Mouse (Mus musculus): ENCODE data around the gene Lrrc75a. TPM values are rescaled to one million over a fixed set of nuclear protein-coding genes. Genes with fewer than 3 reads are reported as not detected.

Gene Lrrc75a
- polyA plus RNA-seq, 1 experiment from 2014 or later = 14.6 TPM

DNA sequence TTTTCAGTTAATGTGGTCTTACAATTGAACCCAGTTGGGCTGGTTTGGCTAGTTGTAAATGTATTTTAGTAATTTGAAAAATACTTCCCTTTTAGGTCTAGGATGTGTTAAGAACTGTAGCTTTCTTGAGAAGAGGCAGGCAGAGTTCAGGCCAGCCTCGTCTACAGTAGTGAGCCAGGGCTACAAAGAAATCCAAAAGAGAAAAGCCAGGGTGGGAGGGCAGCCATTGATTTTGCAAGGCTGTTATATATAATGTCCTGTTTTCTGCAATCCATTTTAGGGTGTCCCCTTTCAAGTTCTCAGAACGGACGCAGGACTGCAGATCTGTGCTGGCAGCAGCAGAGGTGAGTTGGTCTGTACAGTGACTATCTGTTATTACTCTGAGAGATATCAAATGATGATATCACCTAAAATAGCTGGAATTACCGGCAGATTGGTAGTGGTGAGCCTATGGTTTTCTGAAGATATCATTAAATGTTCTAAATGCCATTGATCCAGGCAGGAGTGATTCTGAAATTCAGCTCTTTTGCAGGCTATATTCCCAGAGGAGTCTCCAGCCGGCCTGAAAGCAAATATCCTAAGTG is 44.1 kb downstream of the Lrrc75a start:
- peaks cover 36% of the 10 kb centered on the region for H3K36me3 ChIP-seq
- no peaks in the 10 kb centered on the region for H3K9me3 ChIP-seq (replicated peaks)
- peak overlapping the region; percentile 94; the same call in 1 of the 2 replicates for H3K27ac ChIP-seq
- WGBS = 19% methylated on average over 5 of the region's 5 CpGs
- peaks cover 38% of the 10 kb centered on the region for H3K4me1 ChIP-seq (replicated peaks)
- peak overlapping the region; percentile 93 for H3K9ac ChIP-seq
- H3K4me3 ChIP-seq = peak overlapping the region; percentile 87
- H3K27me3 ChIP-seq = no peaks in the 10 kb centered on the region
- peak overlapping the region; percentile 75 for H3K4me2 ChIP-seq
- ATAC-seq (replicated peaks; ENCODE audit: insufficient number of reproducible peaks, insufficient read depth, low FRiP score, low read depth) = no peak

- H3K9ac ChIP-seq = peak overlapping the region; percentile 93
- H3K4me3 ChIP-seq = peak overlapping the region; percentile 87
- H3K27me3 ChIP-seq = no peaks in the 10 kb centered on the region
- peaks cover 38% of the 10 kb centered on the region for H3K4me1 ChIP-seq (replicated peaks)
- H3K27ac ChIP-seq = peak overlapping the region; percentile 94
- H3K4me2 ChIP-seq = peak overlapping the region; percentile 75
- ATAC-seq (replicated peaks; ENCODE audit: insufficient number of reproducible peaks, insufficient read depth, low FRiP score, low read depth) = no peak; the same call in 1 of the 2 replicates
- WGBS = under 1% methylated on average over 13 of the region's 13 CpGs
- H3K9me3 ChIP-seq (replicated peaks) = no peaks in the 10 kb centered on the region
- H3K36me3 ChIP-seq = peaks cover 36% of the 10 kb centered on the region
Measured at GRCm38 (mm10) chr11:62603312-62604056, 44.8 kb downstream of the Lrrc75a start.

DNA sequence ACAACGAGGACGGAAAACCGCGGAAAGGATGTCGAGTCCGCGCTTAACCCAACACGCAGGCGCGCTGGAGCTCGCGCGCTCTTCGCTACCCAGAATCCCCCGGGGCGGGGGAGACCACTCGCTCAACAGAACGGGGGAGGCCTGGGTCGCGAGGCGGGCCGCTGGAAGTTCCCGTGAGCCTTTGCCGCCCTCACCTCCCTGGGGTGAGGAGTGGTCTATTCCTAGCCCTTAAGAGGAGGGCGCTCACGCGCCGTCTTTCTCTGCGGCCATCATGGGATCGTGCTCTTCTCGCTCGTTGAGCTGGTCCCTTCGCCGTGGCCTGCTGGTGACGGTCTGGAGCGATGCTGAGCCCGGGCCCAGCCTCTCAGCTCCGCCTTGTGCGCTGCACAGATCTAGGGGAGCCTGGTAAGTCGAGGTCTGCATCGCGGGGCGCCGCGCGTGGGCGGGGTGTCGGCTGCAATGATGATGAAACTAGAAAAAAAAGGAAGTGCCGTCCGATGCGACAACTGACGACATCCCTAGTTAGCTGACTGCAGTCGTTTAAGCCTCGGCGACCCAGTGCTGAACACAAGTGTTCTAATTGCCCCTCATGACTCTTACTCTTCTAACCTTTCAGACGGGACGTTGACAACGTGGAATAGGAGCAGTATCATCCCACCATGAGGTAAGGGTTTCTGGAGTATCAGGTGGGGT is 45.6 kb downstream of the Lrrc75a start:
- WGBS = under 1% methylated on average over 58 of the region's 58 CpGs
- H3K4me3 ChIP-seq = peak overlapping the region; percentile 87
- H3K9ac ChIP-seq = peak overlapping the region; percentile 93
- H3K27ac ChIP-seq = peak overlapping the region; percentile 94
- no peaks in the 10 kb centered on the region for H3K9me3 ChIP-seq (replicated peaks)
- peaks cover 36% of the 10 kb centered on the region for H3K36me3 ChIP-seq
- peak overlapping the region; percentile 75 for H3K4me2 ChIP-seq
- ATAC-seq (replicated peaks; ENCODE audit: insufficient number of reproducible peaks, insufficient read depth, low FRiP score, low read depth) = peak; percentile 94
- peaks cover 45% of the 10 kb centered on the region for H3K4me1 ChIP-seq (replicated peaks)
- H3K27me3 ChIP-seq = no peaks in the 10 kb centered on the region

- Histone ChIP-seq H3K27ac (peak overlapping the region; percentile 84), H3K4me1 (replicated peaks) (peaks cover 40% of the 10 kb centered on the region), H3K9ac (peak overlapping the region; percentile 63), H3K9me3 (replicated peaks) (no peaks in the 10 kb centered on the region), H3K27me3 (no peaks in the 10 kb centered on the region), H3K36me3 (peaks cover 31% of the 10 kb centered on the region), H3K4me3 (peak overlapping the region; percentile 87), H3K4me2 (peak overlapping the region; percentile 75)
- ATAC-seq (replicated peaks; ENCODE audit: insufficient number of reproducible peaks, insufficient read depth, low FRiP score, low read depth) = no peak
- WGBS = 12% methylated on average over 17 of the region's 17 CpGs
Measured at GRCm38 (mm10) chr11:62601732-62602618, 46.3 kb downstream of the Lrrc75a start.

GRCm38 (mm10) chr11:62598571-62598970 is 49.8 kb downstream of the Lrrc75a start:
- Histone ChIP-seq H3K9me3 (replicated peaks) (no peaks in the 10 kb centered on the region), H3K36me3 (no peaks in the 10 kb centered on the region), H3K9ac (no peak overlapping the region), H3K4me3 (no peak overlapping the region), H3K4me1 (replicated peaks) (peaks cover 12% of the 10 kb centered on the region), H3K27me3 (no peaks in the 10 kb centered on the region), H3K27ac (no peak overlapping the region), H3K4me2 (no peak overlapping the region)
- WGBS = 58% methylated on average over 4 of the region's 4 CpGs
- ATAC-seq (replicated peaks; ENCODE audit: insufficient number of reproducible peaks, insufficient read depth, low FRiP score, low read depth) = no peak

- Histone ChIP-seq H3K9ac (no peak overlapping the region), H3K27ac (no peak overlapping the region), H3K4me2 (no peak overlapping the region), H3K9me3 (replicated peaks) (no peaks in the 10 kb centered on the region), H3K4me3 (no peak overlapping the region), H3K4me1 (replicated peaks) (peaks cover 15% of the 10 kb centered on the region), H3K27me3 (no peaks in the 10 kb centered on the region), H3K36me3 (no peaks in the 10 kb centered on the region)
- no peak; the same call in 1 of the 2 replicates for ATAC-seq (replicated peaks; ENCODE audit: insufficient number of reproducible peaks, insufficient read depth, low FRiP score, low read depth)
- 51% methylated on average over 8 of the region's 8 CpGs for WGBS
Measured at GRCm38 (mm10) chr11:62591904-62592575, 56.3 kb downstream of the Lrrc75a start.

- 90% methylated on average over 2 of the region's 2 CpGs for WGBS
- Histone ChIP-seq H3K4me3 (no peak overlapping the region), H3K27me3 (no peaks in the 10 kb centered on the region), H3K36me3 (no peaks in the 10 kb centered on the region), H3K27ac (no peak overlapping the region), H3K4me2 (no peak overlapping the region), H3K9ac (no peak overlapping the region), H3K4me1 (replicated peaks) (peaks cover 15% of the 10 kb centered on the region), H3K9me3 (replicated peaks) (no peaks in the 10 kb centered on the region)
- no peak for ATAC-seq (replicated peaks; ENCODE audit: insufficient number of reproducible peaks, insufficient read depth, low FRiP score, low read depth)
Measured at GRCm38 (mm10) chr11:62591026-62591425, 57.3 kb downstream of the Lrrc75a start.

GRCm38 (mm10) chr11:62589391-62589790 is 58.9 kb downstream of the Lrrc75a start:
- Histone ChIP-seq H3K27ac (no peak overlapping the region), H3K9me3 (replicated peaks) (no peaks in the 10 kb centered on the region), H3K36me3 (no peaks in the 10 kb centered on the region), H3K4me3 (no peak overlapping the region), H3K9ac (no peak overlapping the region), H3K4me1 (replicated peaks) (peaks cover 15% of the 10 kb centered on the region), H3K4me2 (no peak overlapping the region), H3K27me3 (no peaks in the 10 kb centered on the region)
- no peak for ATAC-seq (replicated peaks; ENCODE audit: insufficient number of reproducible peaks, insufficient read depth, low FRiP score, low read depth)
- WGBS = 80% methylated on average over 10 of the region's 10 CpGs

DNA sequence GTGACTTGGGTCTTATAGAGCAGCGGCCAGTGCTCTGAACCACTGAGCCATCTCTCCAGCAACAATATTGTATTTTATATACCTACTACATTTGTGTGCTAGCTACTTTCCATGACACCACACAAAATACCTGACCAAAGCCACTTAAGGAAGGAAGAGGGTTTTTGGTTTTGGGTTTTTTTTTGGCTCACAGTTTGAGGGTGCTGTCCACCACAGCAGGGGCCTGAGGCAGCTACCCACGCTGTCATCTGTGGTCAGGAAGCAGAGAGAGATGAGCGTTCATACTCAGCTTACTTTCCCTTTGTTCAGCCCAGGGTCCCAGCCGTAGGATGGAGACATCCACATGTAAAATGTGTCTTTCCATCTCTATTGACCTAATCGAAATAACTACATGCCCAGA is 61.3 kb downstream of the Lrrc75a start:
- H3K9ac ChIP-seq = no peak overlapping the region
- ATAC-seq (replicated peaks; ENCODE audit: insufficient number of reproducible peaks, insufficient read depth, low FRiP score, low read depth) = no peak
- H3K4me2 ChIP-seq = no peak overlapping the region
- no peaks in the 10 kb centered on the region for H3K27me3 ChIP-seq
- no peak overlapping the region for H3K4me3 ChIP-seq
- peaks cover 21% of the 10 kb centered on the region for H3K4me1 ChIP-seq (replicated peaks)
- no peak overlapping the region for H3K27ac ChIP-seq
- no peaks in the 10 kb centered on the region for H3K36me3 ChIP-seq
- 84% methylated on average over 5 of the region's 5 CpGs for WGBS
- no peaks in the 10 kb centered on the region for H3K9me3 ChIP-seq (replicated peaks)

DNA sequence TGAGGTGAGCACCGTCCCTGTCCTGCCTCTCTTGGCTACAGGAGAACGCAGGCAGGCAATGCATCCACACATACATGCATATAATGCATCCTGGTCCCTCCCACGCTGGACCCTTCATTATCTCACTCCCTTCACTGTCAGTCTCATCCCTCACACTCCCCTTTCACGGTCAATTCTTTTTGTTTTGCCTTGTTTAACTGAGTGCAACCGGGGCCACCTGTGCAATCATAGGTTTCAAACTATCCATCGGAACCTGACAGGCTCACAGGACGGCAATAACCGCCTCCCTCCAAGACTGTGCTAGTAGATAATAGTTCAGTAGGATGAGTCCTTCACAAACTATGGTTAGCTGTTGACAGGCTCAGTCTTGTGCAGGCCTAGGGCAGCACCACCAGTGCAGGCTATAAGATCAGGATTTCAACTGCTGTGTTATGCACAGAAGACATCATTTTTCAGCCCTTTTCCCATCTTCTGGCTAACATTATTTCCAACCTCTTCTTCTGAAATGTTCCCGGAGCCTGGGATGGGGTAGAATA is 63.6 kb downstream of the Lrrc75a start:
- Histone ChIP-seq H3K9ac (no peak overlapping the region), H3K9me3 (replicated peaks) (no peaks in the 10 kb centered on the region), H3K4me3 (no peak overlapping the region), H3K4me2 (no peak overlapping the region), H3K27ac (no peak overlapping the region), H3K4me1 (replicated peaks) (peaks cover 11% of the 10 kb centered on the region), H3K36me3 (no peaks in the 10 kb centered on the region), H3K27me3 (no peaks in the 10 kb centered on the region)
- WGBS = 82% methylated on average over 9 of the region's 9 CpGs
- ATAC-seq (replicated peaks; ENCODE audit: insufficient number of reproducible peaks, insufficient read depth, low FRiP score, low read depth) = no peak
